Mouse (Mus musculus) left cerebral cortex, adult 18-20 months (tissue): ENCODE results near the gene Dtx3. TPM values are rescaled to one million over a fixed set of nuclear protein-coding genes. Genes with fewer than 3 reads are reported as not detected.

Source experiments
- DNase-seq, 2 experiments: peaks; one replicate each; pipeline ENCODE4 v3.0.0; 2021 to 2022; ENCODE audit warnings: low spot score in 2 of 2, mixed read lengths in 1 of 2
- total RNA-seq, 2 experiments: library from RNA; stranded (reverse); gene quantifications; 2 replicates each; pipeline ENCODE4 v1.2.3; 2021

The Dtx3 gene
- total RNA-seq, 2 experiments from 2014 or later, result 198 to 222 TPM

DNA sequence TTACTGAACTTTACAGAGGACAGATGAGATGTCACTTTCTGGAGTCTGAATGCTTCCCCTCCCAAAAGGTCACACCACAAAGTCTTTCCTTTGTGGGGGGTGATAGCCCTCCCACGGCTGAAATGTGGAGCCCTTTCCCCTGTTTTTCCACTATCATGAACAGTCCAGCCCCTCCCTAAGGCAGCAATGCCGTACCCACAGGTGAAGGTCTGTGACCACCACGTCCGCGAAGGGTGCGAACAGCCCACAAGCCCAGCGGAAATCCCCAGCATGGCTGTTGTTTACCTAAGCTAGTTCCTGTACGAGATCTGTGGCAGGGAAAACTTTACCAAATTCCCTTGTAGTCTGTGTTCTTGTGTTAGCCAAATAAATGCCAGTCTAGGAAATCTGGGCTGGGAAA lies 54.0 kb downstream of the Dtx3 start:
- DNase-seq, result no peak

DNA sequence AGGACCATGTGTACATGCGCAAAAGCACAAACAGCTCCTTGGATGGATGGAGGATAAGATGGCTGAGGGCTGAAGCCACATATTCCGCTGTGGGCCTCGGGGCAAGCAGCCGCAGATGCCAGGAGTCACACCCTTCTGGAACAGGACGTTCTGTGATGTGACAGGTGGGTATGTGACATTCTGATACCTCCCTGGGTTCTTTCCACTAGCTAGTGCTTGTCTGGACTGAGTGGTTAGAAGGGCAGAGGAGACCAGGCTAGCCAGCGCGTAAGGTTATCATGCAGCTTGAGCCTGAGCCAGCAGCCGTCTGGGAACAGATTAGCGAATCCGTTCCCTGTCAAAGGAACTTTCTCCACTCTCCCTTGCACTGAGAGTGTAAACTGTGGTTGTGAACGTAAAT lies 54.6 kb downstream of the Dtx3 start:
- no peak for DNase-seq

Other genes starting within 250 kb of the Dtx3 start
- gene Ctdsp2, start 217.0 kb downstream of the Dtx3 start, total RNA-seq, result 10 to 100 TPM; 81.2 to 83.8 TPM
- under 1 TPM; 0.23 to 0.49 TPM for gene Avil, start 195.0 kb downstream of the Dtx3 start, total RNA-seq
- 10 to 100 TPM; 26.6 to 30.1 TPM for gene Tsfm, start 164.9 kb downstream of the Dtx3 start, total RNA-seq
- 1 to 10 TPM; 9.4 to 10.0 TPM for gene Mettl1, start 154.3 kb downstream of the Dtx3 start, total RNA-seq
- gene Eef1akmt3, start 154.2 kb downstream of the Dtx3 start, total RNA-seq, result under 1 TPM; 0.16 to 0.19 TPM
- under 1 TPM; 0.30 to 0.45 TPM for gene Cyp27b1, start 147.5 kb downstream of the Dtx3 start, total RNA-seq
- 10 to 100 TPM; 20.0 to 23.1 TPM for gene March9, start 135.5 kb downstream of the Dtx3 start, total RNA-seq
- 10 to 100 TPM; 67.9 to 71.8 TPM for gene Cdk4, start 132.2 kb downstream of the Dtx3 start, total RNA-seq
- gene Tspan31, start 125.5 kb downstream of the Dtx3 start, total RNA-seq, result 10 to 100 TPM; 69.3 to 69.4 TPM
- 100 to 1,000 TPM; 594 to 629 TPM for gene Agap2, start 120.4 kb downstream of the Dtx3 start, total RNA-seq
- 100 to 1,000 TPM; 116 to 118 TPM for gene Os9, start 74.6 kb downstream of the Dtx3 start, total RNA-seq
- 100 to 1,000 TPM; 119 to 130 TPM for gene B4galnt1, start 30.5 kb downstream of the Dtx3 start, total RNA-seq
- gene Slc26a10, start 15.1 kb downstream of the Dtx3 start, total RNA-seq, result 1 to 10 TPM; 4.3 to 4.6 TPM
- gene Arhgef25, start 5.6 kb downstream of the Dtx3 start, total RNA-seq, result 100 to 1,000 TPM; 163 to 215 TPM
- gene Pip4k2c, start 15.9 kb upstream of the Dtx3 start, total RNA-seq, result 100 to 1,000 TPM; 116 to 121 TPM
- 1,000 to 10,000 TPM; 1,032 to 1,108 TPM for gene Kif5a, start 67.6 kb upstream of the Dtx3 start, total RNA-seq
- gene Dctn2, start 70.6 kb upstream of the Dtx3 start, total RNA-seq, result 100 to 1,000 TPM; 260 TPM
- 10 to 100 TPM; 43.5 to 46.3 TPM for gene Mbd6, start 93.3 kb upstream of the Dtx3 start, total RNA-seq
- gene Mars, start 116.1 kb upstream of the Dtx3 start, total RNA-seq, result 10 to 100 TPM; 53.3 to 57.9 TPM
- 1 to 10 TPM; 1.1 TPM for gene Arhgap9, start 126.2 kb upstream of the Dtx3 start, total RNA-seq
- 1 to 10 TPM; 3.0 to 4.4 TPM for gene Gli1, start 146.2 kb upstream of the Dtx3 start, total RNA-seq
- under 1 TPM; 0.07 to 0.14 TPM for gene Inhbe, start 158.7 kb upstream of the Dtx3 start, total RNA-seq
- gene Inhbc, start 174.7 kb upstream of the Dtx3 start, total RNA-seq, result not detected
- 100 to 1,000 TPM; 317 to 326 TPM for gene R3hdm2, start 184.6 kb upstream of the Dtx3 start, total RNA-seq